Mouse (Mus musculus) right cerebral cortex, postnatal 4 days (tissue): ENCODE data around the gene D630003M21Rik.

Experiments used
- DNase-seq: peaks from one replicate; pipeline ENCODE4 v3.0.0-alpha.2; 2022

D630003M21Rik gene

GRCm38 (mm10) chr2:158138778-158139177 is 90.2 kb downstream of the D630003M21Rik start:
- no peak for DNase-seq

- DNase-seq = no peak
Measured at GRCm38 (mm10) chr2:158137771-158138170, 91.3 kb downstream of the D630003M21Rik start.

DNA sequence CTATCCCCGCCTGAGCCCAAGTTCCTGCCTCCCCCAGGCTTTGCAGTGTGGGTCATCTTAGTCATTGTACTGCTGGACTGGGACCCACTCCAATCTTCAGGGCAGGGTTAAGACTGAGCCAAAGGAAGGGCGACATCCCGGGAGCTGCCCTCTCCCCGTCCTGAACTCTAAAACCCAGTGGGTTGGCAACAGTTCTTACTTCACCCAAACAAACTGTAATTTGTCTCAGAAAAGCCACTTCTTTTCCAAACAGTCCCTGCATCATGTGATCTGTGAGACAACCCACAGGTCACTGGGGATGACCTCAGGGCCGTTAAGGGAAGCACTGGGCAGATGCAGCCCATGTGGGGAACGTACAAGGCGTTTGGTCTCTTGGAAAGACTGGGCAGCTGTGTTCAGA is 92.8 kb downstream of the D630003M21Rik start:
- no peak for DNase-seq

- no peak for DNase-seq
Measured at GRCm38 (mm10) chr2:158133050-158133449, 96.0 kb downstream of the D630003M21Rik start.
